Mouse (Mus musculus) ES-Bruce4 (cell line): ENCODE measurements around the gene Npas4. TPM values are rescaled to one million over a fixed set of nuclear protein-coding genes. Genes with fewer than 3 reads are reported as not detected.

Source experiments
- H3K27ac ChIP-seq: 2 replicates; pipeline ENCODE4 v1.5.1; 2012; ENCODE audit warnings: low read length, inconsistent platforms; ENCODE audit not compliant: insufficient read depth
- H3K27me3 ChIP-seq: 2 replicates; pipeline ENCODE4 v1.6.1; 2012; ENCODE audit warnings: mild to moderate bottlenecking, low read length, inconsistent platforms; ENCODE audit not compliant: control insufficient read depth, poor library complexity, insufficient read depth, severe bottlenecking
- H3K36me3 ChIP-seq: 2 replicates; pipeline ENCODE4 v1.6.1; 2012; ENCODE audit warnings: inconsistent platforms, mild to moderate bottlenecking, low read length, moderate library complexity; ENCODE audit not compliant: control insufficient read depth, poor library complexity, insufficient read depth, severe bottlenecking
- H3K4me1 ChIP-seq: one replicate; pipeline ENCODE4 v1.8.1; 2011; ENCODE audit warnings: low read length; ENCODE audit not compliant: control insufficient read depth, insufficient read depth
- H3K4me3 ChIP-seq: 2 replicates; pipeline ENCODE4 v1.5.1; 2011; ENCODE audit warnings: low read depth, mild to moderate bottlenecking, low read length
- H3K9ac ChIP-seq: 2 replicates; pipeline ENCODE4 v1.6.1; 2012; ENCODE audit warnings: low read depth, mild to moderate bottlenecking, inconsistent platforms; ENCODE audit not compliant: poor library complexity, severe bottlenecking
- H3K9me3 ChIP-seq: replicated peaks from 2 replicates; pipeline ENCODE4 v1.6.1; 2012; ENCODE audit warnings: mild to moderate bottlenecking, low read length, inconsistent platforms; ENCODE audit not compliant: control insufficient read depth, poor library complexity, insufficient read depth, severe bottlenecking
- CTCF ChIP-seq: IDR thresholded peaks from one replicate; pipeline ENCODE4 v1.8.1; 2011; ENCODE audit warnings: low read depth, low read length
- EP300 ChIP-seq: IDR thresholded peaks from 2 replicates; pipeline ENCODE4 v1.6.1; 2011; ENCODE audit warnings: low read depth, low read length; ENCODE audit not compliant: insufficient read depth
- POLR2A ChIP-seq: IDR thresholded peaks from one replicate; pipeline ENCODE4 v1.8.1; 2011; ENCODE audit warnings: low read length; ENCODE audit not compliant: insufficient read depth
- polyA plus RNA-seq: library from polyadenylated mRNA; stranded (reverse); fragments of >200 nt; gene quantifications from 2 replicates; pipeline ENCODE4 v1.2.4, GENCODE M21; 2011; ENCODE audit warnings: low read depth; ENCODE audit not compliant: missing spikeins, insufficient read depth, insufficient read length

The Npas4 gene
- polyA plus RNA-seq, 1 experiment = 0.24 TPM

DNA sequence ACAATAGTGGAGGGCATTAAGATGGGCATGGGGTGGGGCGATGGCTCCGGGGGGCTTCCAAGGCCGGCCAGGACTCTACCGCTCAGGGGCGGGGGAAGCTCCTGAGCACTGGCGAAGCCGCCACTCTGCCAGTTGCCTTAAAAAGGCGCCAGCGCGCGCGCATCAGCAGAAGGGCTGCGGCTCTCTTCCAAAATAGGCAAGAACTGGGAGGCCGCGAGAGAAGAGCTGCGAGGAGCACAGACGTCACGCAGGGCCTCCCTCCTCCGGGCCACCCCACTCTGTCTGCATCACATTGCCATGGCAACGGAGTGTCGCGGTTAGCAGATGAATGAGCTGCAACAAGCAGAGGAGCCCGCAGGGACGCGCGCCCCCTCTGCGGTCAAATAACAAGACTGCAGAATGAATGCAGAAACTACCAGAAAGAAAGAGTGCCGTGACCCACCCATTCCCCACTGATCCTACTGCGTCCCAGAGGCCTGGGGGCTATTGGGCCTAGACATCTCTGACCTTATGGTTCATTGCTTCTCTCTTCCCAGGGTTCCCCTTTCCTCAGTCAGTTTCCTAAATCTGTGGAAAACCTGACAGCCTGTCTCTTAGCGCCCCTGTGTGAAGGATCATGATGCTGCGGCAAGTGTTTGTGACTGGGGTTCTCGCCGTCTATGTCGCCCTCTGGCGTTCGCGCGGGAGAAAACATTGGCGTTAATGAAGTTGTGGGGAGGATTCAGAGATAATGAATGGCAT is 11.7 kb upstream of the Npas4 start:
- no peaks in the 10 kb centered on the region for H3K4me1 ChIP-seq
- no peaks in the 10 kb centered on the region for H3K9me3 ChIP-seq
- H3K27ac ChIP-seq = no peak overlapping the region
- H3K36me3 ChIP-seq = no peaks in the 10 kb centered on the region
- no peaks in the 10 kb centered on the region for H3K27me3 ChIP-seq
- H3K9ac ChIP-seq = no peak overlapping the region
- no peak for TF ChIP-seq POLR2A
- TF ChIP-seq EP300 = no peak
- peak; percentile 98 for TF ChIP-seq CTCF
- peak overlapping the region; percentile 45 for H3K4me3 ChIP-seq

DNA sequence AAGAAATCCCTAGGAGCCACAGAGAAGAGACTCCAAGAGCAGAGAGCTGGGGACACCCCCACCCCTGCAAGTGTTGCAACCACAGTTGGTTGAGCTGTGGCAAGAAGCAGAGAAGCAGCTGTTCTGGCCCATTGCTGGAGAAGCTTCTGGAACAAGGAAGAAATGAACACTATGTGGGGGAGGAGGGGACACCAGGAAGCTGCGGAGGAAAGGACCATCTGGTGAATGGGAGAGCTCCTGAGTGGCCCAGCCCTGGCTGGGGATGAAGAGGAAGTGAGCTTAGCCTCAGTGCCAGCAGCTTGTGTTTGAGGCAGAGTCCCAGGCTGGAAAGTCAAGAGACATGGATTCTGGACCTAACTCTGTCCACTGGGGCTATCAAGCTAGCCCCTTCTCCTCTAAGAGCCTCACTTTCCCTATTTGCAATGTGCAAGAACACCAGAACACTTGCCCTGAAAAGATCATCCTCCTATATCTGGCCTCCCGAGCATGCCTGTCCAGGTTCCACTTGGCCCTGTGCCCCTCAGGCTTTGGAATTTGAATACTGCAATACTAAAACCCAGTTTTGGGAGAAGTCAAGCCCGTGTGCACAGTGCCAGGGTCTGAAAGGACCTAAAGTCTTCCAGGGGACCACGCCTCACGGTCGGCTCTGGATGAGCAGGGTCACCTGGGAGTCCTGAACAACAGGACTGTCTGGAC is 9.5 kb upstream of the Npas4 start:
- no peaks in the 10 kb centered on the region for H3K9me3 ChIP-seq
- no peak overlapping the region for H3K4me3 ChIP-seq
- no peaks in the 10 kb centered on the region for H3K27me3 ChIP-seq
- H3K9ac ChIP-seq = no peak overlapping the region
- no peak for TF ChIP-seq POLR2A
- no peak for TF ChIP-seq EP300
- TF ChIP-seq CTCF = no peak
- H3K36me3 ChIP-seq = no peaks in the 10 kb centered on the region
- no peaks in the 10 kb centered on the region for H3K4me1 ChIP-seq
- no peak overlapping the region for H3K27ac ChIP-seq

DNA sequence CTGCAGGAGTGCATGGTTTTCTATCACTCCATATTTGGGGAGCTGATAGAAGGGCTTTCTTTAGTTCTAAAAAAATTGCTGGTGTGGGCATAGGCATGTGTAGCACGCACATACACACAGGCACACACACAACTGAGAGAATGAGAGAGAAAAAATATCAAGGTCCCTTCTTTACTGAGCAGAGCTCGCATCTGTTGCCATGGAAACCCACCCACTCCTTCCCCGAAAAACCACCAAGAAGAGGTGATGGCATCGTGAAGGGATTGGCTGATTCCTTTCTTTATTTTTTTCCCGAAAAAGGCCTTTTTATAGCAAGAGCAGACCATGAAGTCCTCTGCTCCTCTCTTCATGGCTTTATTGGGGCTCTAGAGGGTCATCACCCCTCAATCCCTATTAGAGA is 3.9 kb upstream of the Npas4 start:
- Histone ChIP-seq H3K4me3 (no peak overlapping the region), H3K27ac (no peak overlapping the region), H3K9ac (no peak overlapping the region), H3K36me3 (no peaks in the 10 kb centered on the region), H3K9me3 (no peaks in the 10 kb centered on the region), H3K27me3 (peaks cover 13% of the 10 kb centered on the region), H3K4me1 (no peaks in the 10 kb centered on the region)
- TF ChIP-seq CTCF (no peak), POLR2A (no peak), EP300 (no peak)

DNA sequence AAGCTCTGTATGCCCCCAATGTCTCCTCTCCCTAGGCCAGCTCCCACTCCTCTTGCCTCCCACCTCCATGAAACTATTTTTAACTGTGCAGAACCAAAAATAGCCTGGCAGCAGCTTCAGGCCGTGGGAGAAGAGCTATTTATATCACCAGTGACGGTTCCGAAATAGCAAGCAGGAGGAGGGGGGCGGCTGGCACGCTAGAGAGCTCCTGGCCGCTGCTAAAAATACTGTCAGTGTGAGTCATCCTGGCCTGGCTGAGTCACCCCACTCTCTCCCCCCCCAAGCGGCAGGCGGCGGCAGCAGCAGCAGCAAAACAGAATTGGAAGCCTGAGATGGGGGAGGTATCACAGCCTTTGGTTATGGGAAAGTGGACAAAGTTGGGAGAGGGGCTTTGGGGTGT is 2.8 kb upstream of the Npas4 start:
- H3K4me3 ChIP-seq = no peak overlapping the region
- no peak for TF ChIP-seq EP300
- TF ChIP-seq CTCF = no peak
- no peak for TF ChIP-seq POLR2A

DNA sequence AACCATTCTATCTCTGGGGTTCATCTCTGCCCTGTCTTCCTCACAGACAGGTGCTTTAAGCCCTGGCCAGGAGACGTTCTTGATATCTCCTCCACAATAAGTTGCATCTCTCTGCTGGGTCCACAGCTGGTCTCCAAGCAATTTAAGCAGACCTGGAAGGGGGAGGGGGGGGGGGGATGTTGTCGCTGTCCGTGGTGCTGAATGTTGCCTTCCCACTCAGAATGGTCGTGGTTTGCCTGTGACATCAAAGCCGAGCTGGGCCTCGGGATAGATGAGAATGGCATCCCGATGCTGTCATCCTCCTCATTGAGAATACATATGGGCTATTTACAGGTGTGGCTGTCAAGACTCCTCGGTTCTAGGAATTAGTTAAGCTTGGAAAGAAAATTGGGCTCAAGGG is 2.3 kb upstream of the Npas4 start:
- TF ChIP-seq POLR2A (no peak), EP300 (no peak), CTCF (no peak)
- Histone ChIP-seq H3K9me3 (no peaks in the 10 kb centered on the region), H3K9ac (no peak overlapping the region), H3K27ac (no peak overlapping the region), H3K36me3 (no peaks in the 10 kb centered on the region), H3K4me3 (no peak overlapping the region), H3K27me3 (peaks cover 13% of the 10 kb centered on the region), H3K4me1 (no peaks in the 10 kb centered on the region)

More for the DNA sequence above, 2.8 kb upstream of the Npas4 start:
- no peaks in the 10 kb centered on the region for H3K9me3 ChIP-seq
- no peak overlapping the region for H3K27ac ChIP-seq
- H3K27me3 ChIP-seq = peaks cover 13% of the 10 kb centered on the region
- H3K4me1 ChIP-seq = no peaks in the 10 kb centered on the region
- H3K9ac ChIP-seq = no peak overlapping the region
- H3K36me3 ChIP-seq = no peaks in the 10 kb centered on the region

DNA sequence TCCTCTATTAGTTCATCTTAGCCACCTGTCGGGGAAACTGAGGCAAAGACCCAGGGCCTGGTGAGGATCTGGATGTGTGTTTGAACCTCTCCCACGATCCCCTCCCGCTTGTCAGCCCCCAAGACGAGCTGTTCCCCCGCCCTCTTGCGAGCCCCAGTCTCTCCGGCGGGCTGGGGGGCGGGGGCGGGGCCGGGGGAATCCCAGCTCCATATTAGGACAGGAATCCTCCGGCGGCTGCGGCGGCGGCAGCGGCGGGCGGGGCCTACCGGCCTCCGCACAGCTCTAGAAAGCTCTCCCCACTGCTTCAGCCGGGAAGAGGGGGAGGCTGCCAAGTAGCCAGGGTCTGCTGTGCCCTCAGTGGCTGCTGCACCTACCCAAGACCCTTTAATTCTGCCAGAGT is 600 bp upstream of the Npas4 start:
- H3K4me1 ChIP-seq = no peaks in the 10 kb centered on the region
- peaks cover 13% of the 10 kb centered on the region for H3K27me3 ChIP-seq
- no peak overlapping the region for H3K9ac ChIP-seq
- H3K27ac ChIP-seq = no peak overlapping the region
- no peak for TF ChIP-seq POLR2A
- TF ChIP-seq CTCF = no peak
- TF ChIP-seq EP300 = no peak
- no peak overlapping the region; the same call in 1 of the 2 replicates for H3K4me3 ChIP-seq
- H3K9me3 ChIP-seq = no peaks in the 10 kb centered on the region
- H3K36me3 ChIP-seq = no peaks in the 10 kb centered on the region
